Mouse (Mus musculus) kidney, postnatal 0 days (tissue): ENCODE data around the gene Frs2. TPM values are rescaled to one million over a fixed set of nuclear protein-coding genes. Genes with fewer than 3 reads are reported as not detected.

Source experiments
- ATAC-seq: fragments of 200-750 bp; cut with Nextera tagmentation; replicated peaks from 2 replicates; pipeline ENCODE4 v1.8.0; 2017; ENCODE audit warnings: low read depth, moderate number of reproducible peaks, moderate TSS enrichment, moderate library complexity; ENCODE audit not compliant: low FRiP score
- DNase-seq: peaks from one replicate; pipeline ENCODE4 v3.0.0-alpha.2; 2016; ENCODE audit warnings: low spot score
- H3K27ac ChIP-seq: fragments of 300-500 bp; sonication (generic); 2 replicates; pipeline ENCODE4 v1.5.1; 2014; ENCODE audit warnings: mild to moderate bottlenecking
- H3K27me3 ChIP-seq: fragments of 300-500 bp; sonication (generic); 2 replicates; pipeline ENCODE4 v1.6.1; 2014; ENCODE audit warnings: low read length, mixed read lengths; ENCODE audit not compliant: insufficient read depth
- H3K36me3 ChIP-seq: fragments of 300-500 bp; sonication (generic); 2 replicates; pipeline ENCODE4 v1.6.1; 2014; ENCODE audit warnings: low read length, mixed read lengths; ENCODE audit not compliant: insufficient read depth
- H3K4me1 ChIP-seq: fragments of 300-500 bp; sonication (generic); replicated peaks from 2 replicates; pipeline ENCODE4 v1.6.1; 2014; ENCODE audit warnings: antibody characterized with exemption, low read length, mixed read lengths; ENCODE audit not compliant: insufficient read depth
- H3K4me2 ChIP-seq: fragments of 300-500 bp; sonication (generic); 2 replicates; pipeline ENCODE4 v1.6.1; 2014; ENCODE audit warnings: mild to moderate bottlenecking, low read length, moderate library complexity, mixed read lengths
- H3K4me3 ChIP-seq: fragments of 300-500 bp; sonication (generic); replicated peaks from 2 replicates; pipeline ENCODE4 v1.5.1; 2014; ENCODE audit warnings: low read depth, low read length
- H3K9ac ChIP-seq: fragments of 300-500 bp; sonication (generic); 2 replicates; pipeline ENCODE4 v1.6.1; 2014; ENCODE audit warnings: low read depth, low read length
- H3K9me3 ChIP-seq: fragments of 300-500 bp; sonication (generic); replicated peaks from 2 replicates; pipeline ENCODE4 v1.6.1; 2016; ENCODE audit warnings: low read length, inconsistent platforms, mixed read lengths
- CTCF ChIP-seq: IDR thresholded peaks from 2 replicates; pipeline ENCODE4 v1.5.1; 2016; ENCODE audit warnings: antibody characterized with exemption, low read depth, mild to moderate bottlenecking, moderate library complexity
- WGBS: fragments of 180-500 bp; shearing (Covaris S2); extraction: QIAGEN DNeasy Blood & Tissue Kit; methylation state at CpG from one replicate; pipeline ENCODE4 v1.1.7; 2014; 5-methylcytosine and 5-hydroxymethylcytosine counted together
- polyA plus RNA-seq: library from polyadenylated mRNA; unstranded; fragments of >200 nt; fragmentation: Nextera tagmentation; extraction: Ambion mirVana; gene quantifications from 2 replicates; pipeline ENCODE4 v1.2.1, GENCODE M21; 2015

Frs2 gene
- polyA plus RNA-seq, 1 experiment from 2014 or later: 18.5 TPM

- no peaks in the 10 kb centered on the region for H3K36me3 ChIP-seq
- H3K4me3 ChIP-seq: no peak overlapping the region
- H3K9ac ChIP-seq: no peak overlapping the region
- no peaks in the 10 kb centered on the region for H3K4me1 ChIP-seq
- ATAC-seq (no peak), DNase-seq (no peak)
- no peak overlapping the region for H3K27ac ChIP-seq
- no peaks in the 10 kb centered on the region for H3K27me3 ChIP-seq
- no peak for TF ChIP-seq CTCF
- no peaks in the 10 kb centered on the region for H3K9me3 ChIP-seq
- WGBS: 63% methylated on average over 4 of the region's 4 CpGs
- H3K4me2 ChIP-seq: no peak overlapping the region
These were observed 22.1 kb downstream of the Frs2 start for GRCm38 (mm10) chr10:117126233-117126632.

DNA sequence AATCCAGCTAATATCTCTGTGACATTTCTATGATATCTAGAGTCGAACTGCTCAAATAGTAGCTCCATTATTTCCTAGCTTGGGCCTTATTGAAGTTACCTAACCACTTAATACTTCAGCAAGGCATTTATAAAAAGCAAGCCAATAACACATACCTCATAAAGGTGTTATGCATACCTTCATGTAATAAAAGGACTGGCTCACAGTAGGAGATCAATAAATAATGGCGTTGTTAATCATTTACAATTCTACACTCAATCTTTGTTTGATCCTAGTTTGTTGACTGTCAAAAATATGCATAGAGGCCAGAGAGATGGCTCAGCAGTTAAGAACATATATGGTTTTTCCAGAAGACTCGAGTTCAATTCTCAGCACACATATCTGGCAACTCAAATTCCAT, 26.9 kb downstream of the Frs2 start:
- no peaks in the 10 kb centered on the region for H3K4me1 ChIP-seq
- 87% methylated on average over 3 of the region's 3 CpGs for WGBS
- no peak overlapping the region for H3K4me3 ChIP-seq
- no peak overlapping the region for H3K4me2 ChIP-seq
- H3K9me3 ChIP-seq: no peaks in the 10 kb centered on the region
- ATAC-seq: no peak
- no peak for DNase-seq
- H3K9ac ChIP-seq: no peak overlapping the region
- TF ChIP-seq CTCF: no peak
- no peak overlapping the region for H3K27ac ChIP-seq
- no peaks in the 10 kb centered on the region for H3K27me3 ChIP-seq
- H3K36me3 ChIP-seq: no peaks in the 10 kb centered on the region

- no peaks in the 10 kb centered on the region; the same call in 1 of the 2 replicates for H3K4me1 ChIP-seq
- DNase-seq: no peak
- H3K9me3 ChIP-seq: no peaks in the 10 kb centered on the region
- H3K27me3 ChIP-seq: no peaks in the 10 kb centered on the region
- 93% methylated on average over 7 of the region's 7 CpGs for WGBS
- no peaks in the 10 kb centered on the region for H3K36me3 ChIP-seq
- H3K4me3 ChIP-seq: no peak overlapping the region
- ATAC-seq: no peak
- no peak for TF ChIP-seq CTCF
- no peak overlapping the region for H3K9ac ChIP-seq
- H3K4me2 ChIP-seq: no peak overlapping the region
- H3K27ac ChIP-seq: no peak overlapping the region
These were observed 28.2 kb downstream of the Frs2 start for GRCm38 (mm10) chr10:117120051-117120666.

DNA sequence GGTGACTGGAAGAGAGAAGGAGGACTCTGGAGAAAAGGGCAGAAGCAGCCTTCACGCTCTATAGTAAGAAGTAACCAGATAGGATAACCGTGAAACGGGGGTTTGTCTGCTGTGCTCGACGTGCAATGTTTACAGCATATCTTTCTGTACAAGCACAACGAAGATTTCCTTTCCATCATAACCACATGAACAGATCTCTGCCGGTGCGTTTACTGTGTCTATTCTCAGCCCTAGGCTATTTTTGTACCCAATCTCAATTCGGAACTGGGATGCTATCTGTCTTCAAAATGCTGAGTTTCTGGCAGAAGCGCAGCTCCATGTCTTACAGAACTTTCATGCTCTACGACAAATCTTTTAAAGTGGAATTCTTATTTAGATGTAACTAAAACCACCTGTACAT, 28.8 kb downstream of the Frs2 start:
- TF ChIP-seq CTCF: no peak
- DNase-seq: no peak
- Histone ChIP-seq H3K4me3 (no peak overlapping the region), H3K9me3 (no peaks in the 10 kb centered on the region), H3K27ac (no peak overlapping the region), H3K9ac (no peak overlapping the region), H3K36me3 (no peaks in the 10 kb centered on the region), H3K27me3 (no peaks in the 10 kb centered on the region), H3K4me1 (no peaks in the 10 kb centered on the region; the same call in 1 of the 2 replicates), H3K4me2 (no peak overlapping the region)
- WGBS: 51% methylated on average over 11 of the region's 11 CpGs
- no peak for ATAC-seq

GRCm38 (mm10) chr10:117118421-117118831, 29.9 kb downstream of the Frs2 start:
- DNase-seq (no peak), ATAC-seq (no peak)
- Histone ChIP-seq H3K27me3 (no peaks in the 10 kb centered on the region), H3K27ac (no peak overlapping the region), H3K9ac (no peak overlapping the region), H3K36me3 (no peaks in the 10 kb centered on the region), H3K9me3 (no peaks in the 10 kb centered on the region), H3K4me2 (no peak overlapping the region), H3K4me1 (no peaks in the 10 kb centered on the region; the same call in 1 of the 2 replicates), H3K4me3 (no peak overlapping the region)
- 60% methylated on average over 7 of the region's 7 CpGs for WGBS
- no peak for TF ChIP-seq CTCF

- H3K36me3 ChIP-seq: no peaks in the 10 kb centered on the region
- H3K4me3 ChIP-seq: no peak overlapping the region
- no peak overlapping the region for H3K27ac ChIP-seq
- no peak overlapping the region for H3K4me2 ChIP-seq
- H3K9me3 ChIP-seq: no peaks in the 10 kb centered on the region
- no peak for TF ChIP-seq CTCF
- no peak overlapping the region for H3K9ac ChIP-seq
- DNase-seq (peak; percentile 51), ATAC-seq (no peak)
- 60% methylated on average over 3 of the region's 3 CpGs for WGBS
- no peaks in the 10 kb centered on the region; the same call in 1 of the 2 replicates for H3K4me1 ChIP-seq
- H3K27me3 ChIP-seq: no peaks in the 10 kb centered on the region
These were observed 32.7 kb downstream of the Frs2 start for GRCm38 (mm10) chr10:117115652-117116051.

GRCm38 (mm10) chr10:117112545-117112944, 35.8 kb downstream of the Frs2 start:
- H3K27ac ChIP-seq: no peak overlapping the region
- DNase-seq (peak; percentile 18), ATAC-seq (no peak)
- H3K4me1 ChIP-seq: no peaks in the 10 kb centered on the region; the same call in 1 of the 2 replicates
- no peak overlapping the region for H3K4me3 ChIP-seq
- no peak overlapping the region for H3K4me2 ChIP-seq
- TF ChIP-seq CTCF: no peak
- WGBS: 38% methylated on average over 2 of the region's 2 CpGs
- H3K9me3 ChIP-seq: no peaks in the 10 kb centered on the region
- no peaks in the 10 kb centered on the region for H3K36me3 ChIP-seq
- H3K27me3 ChIP-seq: no peaks in the 10 kb centered on the region
- H3K9ac ChIP-seq: no peak overlapping the region
